Mouse (Mus musculus) heart, embryonic 16.5 days (tissue): ENCODE results near the gene Hoxa3. TPM values are rescaled to one million over a fixed set of nuclear protein-coding genes. Genes with fewer than 3 reads are reported as not detected.

Experiments
- ATAC-seq: fragments of 200-750 bp; cut with Nextera tagmentation; replicated peaks from 2 replicates; pipeline ENCODE4 v1.8.0; 2017; ENCODE audit warnings: moderate number of reproducible peaks; ENCODE audit not compliant: insufficient read depth, low FRiP score; ENCODE audit errors: extremely low read depth
- H3K27ac ChIP-seq: fragments of 300-500 bp; sonication (generic); 2 replicates; pipeline ENCODE4 v1.5.1; 2014; ENCODE audit warnings: mild to moderate bottlenecking, low read length, control low read depth, moderate library complexity
- H3K27me3 ChIP-seq: fragments of 300-500 bp; sonication (generic); 2 replicates; pipeline ENCODE4 v1.6.1; 2014; ENCODE audit warnings: low read length, mixed read lengths; ENCODE audit not compliant: control insufficient read depth, insufficient read depth
- H3K36me3 ChIP-seq: fragments of 300-500 bp; sonication (generic); 2 replicates; pipeline ENCODE4 v1.6.1; 2014; ENCODE audit not compliant: control insufficient read depth, insufficient read depth
- H3K4me1 ChIP-seq: fragments of 300-500 bp; sonication (generic); 2 replicates; pipeline ENCODE4 v1.6.1; 2014; ENCODE audit warnings: low read length, mixed read lengths; ENCODE audit not compliant: control insufficient read depth, insufficient read depth
- H3K4me2 ChIP-seq: fragments of 300-500 bp; sonication (generic); 2 replicates; pipeline ENCODE4 v1.6.1; 2014; ENCODE audit warnings: low read depth, mild to moderate bottlenecking, control low read depth, low read length
- H3K4me3 ChIP-seq: fragments of 300-500 bp; sonication (generic); 2 replicates; pipeline ENCODE4 v1.5.1; 2014; ENCODE audit warnings: mild to moderate bottlenecking, control low read depth, low read length
- H3K9ac ChIP-seq: fragments of 300-500 bp; sonication (generic); 2 replicates; pipeline ENCODE4 v1.6.1; 2014; ENCODE audit warnings: low read length, control low read depth
- H3K9me3 ChIP-seq: fragments of 300-500 bp; sonication (generic); replicated peaks from 2 replicates; pipeline ENCODE4 v1.6.1; 2016; ENCODE audit warnings: low read length; ENCODE audit not compliant: control insufficient read depth
- WGBS: fragments of 180-500 bp; shearing (Covaris S2); extraction: QIAGEN DNeasy Blood & Tissue Kit; methylation state at CpG from one replicate; pipeline ENCODE4 v1.1.7; 2014; 5-methylcytosine and 5-hydroxymethylcytosine counted together
- polyA plus RNA-seq: library from polyadenylated mRNA; unstranded; fragments of >200 nt; fragmentation: Nextera tagmentation; extraction: Ambion mirVana; gene quantifications from 2 replicates; pipeline ENCODE4 v1.2.1, GENCODE M21; 2015

The Hoxa3 gene
- polyA plus RNA-seq, 1 experiment from 2014 or later: 0.89 TPM

DNA sequence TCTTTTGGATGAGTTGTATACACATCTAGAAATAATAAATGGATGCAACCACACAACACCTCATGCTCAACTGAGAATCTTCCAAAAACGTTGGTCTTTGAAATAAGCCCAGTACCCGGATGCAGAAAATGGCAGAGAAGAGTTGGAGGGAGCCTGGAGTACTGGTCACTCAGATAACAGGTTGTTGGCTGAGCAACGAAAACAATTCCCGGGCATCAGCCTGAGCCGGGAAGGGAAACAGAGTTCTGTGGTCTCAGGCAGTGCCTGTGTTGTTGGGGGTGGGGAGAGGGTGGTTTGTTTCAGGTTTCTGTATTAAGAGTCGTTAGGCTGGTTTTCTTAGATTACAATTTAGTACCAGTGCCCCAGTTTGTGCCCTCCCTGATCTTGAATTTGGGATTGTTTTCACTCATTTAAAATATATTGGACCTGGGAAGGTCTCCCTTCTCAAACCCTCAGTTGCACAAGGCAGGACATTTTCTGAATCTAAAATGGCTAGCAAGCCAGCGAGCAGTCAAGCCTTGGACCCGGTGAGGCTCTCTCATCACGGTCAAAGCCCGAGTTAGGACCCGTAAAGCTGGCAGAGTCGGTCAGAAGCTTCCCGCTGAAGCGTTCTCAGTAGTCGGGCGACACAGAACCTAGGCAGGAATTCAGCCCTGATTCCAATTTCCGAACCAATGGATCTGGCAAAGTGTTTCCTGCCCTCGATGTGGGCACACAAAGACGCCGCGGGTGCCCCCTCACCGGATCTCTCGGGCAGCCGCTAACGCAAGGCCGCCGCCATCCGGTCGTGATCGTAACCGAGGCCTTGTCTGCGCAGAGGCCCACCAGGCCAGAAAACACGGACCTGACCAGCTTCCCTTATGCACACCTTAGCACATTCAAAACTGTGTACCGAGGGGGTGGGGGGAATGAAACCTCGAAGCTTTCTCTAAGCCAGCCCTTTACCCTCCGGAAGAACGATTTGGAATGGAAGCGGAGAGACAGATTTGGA is 15.6 kb upstream of the Hoxa3 start:
- peaks cover 83% of the 10 kb centered on the region for H3K27me3 ChIP-seq
- no peaks in the 10 kb centered on the region for H3K36me3 ChIP-seq
- no peaks in the 10 kb centered on the region for H3K9me3 ChIP-seq
- no peak overlapping the region for H3K27ac ChIP-seq
- no peaks in the 10 kb centered on the region for H3K4me1 ChIP-seq
- no peak overlapping the region for H3K9ac ChIP-seq
- H3K4me2 ChIP-seq: no peak overlapping the region
- no peak overlapping the region for H3K4me3 ChIP-seq
- 2% methylated on average over 38 of the region's 38 CpGs for WGBS
- no peak for ATAC-seq

- ATAC-seq: no peak
- Histone ChIP-seq H3K9me3 (no peaks in the 10 kb centered on the region), H3K36me3 (no peaks in the 10 kb centered on the region), H3K4me2 (no peak overlapping the region), H3K9ac (no peak overlapping the region), H3K4me1 (no peaks in the 10 kb centered on the region), H3K27ac (no peak overlapping the region), H3K27me3 (peaks cover 86% of the 10 kb centered on the region), H3K4me3 (no peak overlapping the region)
- WGBS: 9% methylated on average over 11 of the region's 11 CpGs
Measured at GRCm38 (mm10) chr6:52227470-52228222, 14.5 kb upstream of the Hoxa3 start.

DNA sequence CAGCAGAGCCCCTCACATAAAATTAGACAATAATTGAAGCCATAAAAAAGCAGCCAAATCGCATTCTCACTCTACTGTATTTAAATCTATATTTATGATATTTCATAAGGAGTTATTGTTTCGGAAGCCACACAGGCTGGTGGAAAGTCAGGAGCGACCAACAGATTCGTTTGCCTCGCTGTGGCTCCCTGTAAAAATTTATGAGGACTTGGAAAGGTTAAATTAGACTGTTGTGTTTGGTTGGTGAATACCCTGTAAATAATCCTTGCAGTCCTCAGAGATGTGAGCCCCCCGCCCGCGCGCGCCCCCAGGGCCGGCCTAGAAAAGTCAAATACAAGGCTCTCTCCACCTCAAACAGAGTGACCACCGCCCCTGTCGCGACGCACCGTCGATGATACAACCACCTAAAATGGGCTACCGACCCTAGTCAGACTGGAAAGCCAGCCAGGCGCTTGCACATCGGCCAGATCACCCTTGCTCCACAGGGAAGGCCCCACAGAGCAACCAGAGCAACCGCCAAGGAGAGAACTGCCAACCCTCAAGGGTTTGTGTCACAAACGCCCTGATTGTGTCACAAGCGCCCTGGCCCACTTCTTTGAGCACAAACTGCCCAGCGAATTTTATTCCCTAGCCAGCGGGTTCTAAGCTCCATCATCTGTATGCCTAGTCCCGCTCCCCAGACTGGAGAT is 13.6 kb upstream of the Hoxa3 start:
- H3K4me3 ChIP-seq: no peak overlapping the region

DNA sequence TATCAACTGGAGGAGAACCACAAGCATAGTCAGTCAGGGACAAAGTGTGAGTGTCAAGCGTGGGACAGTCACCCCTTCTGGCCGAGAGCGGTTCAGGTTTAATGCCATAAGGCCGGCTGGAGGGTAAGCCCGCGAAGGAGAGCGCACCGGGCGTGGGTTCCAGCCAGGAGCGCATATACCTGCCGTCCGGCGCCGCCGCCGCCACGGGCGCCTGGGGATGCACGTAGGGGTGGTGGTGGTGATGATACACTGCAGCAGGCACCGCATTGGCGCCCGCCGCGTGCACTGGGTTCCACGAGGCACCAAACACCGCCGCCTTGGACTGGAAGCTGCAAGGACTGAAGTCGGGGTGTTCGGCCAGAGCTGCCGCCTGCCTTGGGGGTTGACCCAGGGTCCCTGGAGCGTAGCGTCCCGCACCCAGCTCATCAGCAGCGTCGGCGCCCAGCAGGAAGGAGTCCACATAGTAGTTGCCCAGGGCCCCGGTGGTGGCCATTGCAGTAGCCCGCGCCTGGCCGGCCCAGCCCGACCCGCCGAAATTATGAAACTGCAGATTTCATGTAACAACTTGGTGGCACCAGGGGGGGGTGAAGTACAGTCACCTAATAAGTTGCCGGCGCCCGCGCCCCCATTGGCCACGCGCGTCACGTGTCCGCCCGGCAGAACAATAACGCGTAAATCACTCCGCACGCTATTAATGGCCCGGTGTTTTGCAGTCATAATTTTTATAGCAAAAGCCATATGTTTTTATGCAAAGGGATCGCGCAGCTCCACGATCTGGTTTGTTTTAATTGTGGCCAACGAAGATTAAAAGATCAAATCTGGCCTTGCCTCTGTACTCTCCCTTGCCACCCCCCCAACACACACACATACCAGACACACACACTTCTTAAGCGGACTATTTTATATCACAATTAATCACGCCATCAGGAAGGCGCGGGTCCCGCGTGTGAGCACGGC is 12.8 kb upstream of the Hoxa3 start:
- Histone ChIP-seq H3K27ac (no peak overlapping the region), H3K9ac (no peak overlapping the region), H3K9me3 (no peaks in the 10 kb centered on the region), H3K27me3 (peaks cover 91% of the 10 kb centered on the region), H3K36me3 (no peaks in the 10 kb centered on the region), H3K4me3 (no peak overlapping the region), H3K4me2 (no peak overlapping the region), H3K4me1 (peaks cover 3% of the 10 kb centered on the region)
- 2% methylated on average over 69 of the region's 69 CpGs for WGBS
- no peak for ATAC-seq

More for the DNA sequence above, 13.6 kb upstream of the Hoxa3 start:
- Histone ChIP-seq H3K9me3 (no peaks in the 10 kb centered on the region), H3K4me2 (no peak overlapping the region), H3K36me3 (no peaks in the 10 kb centered on the region), H3K27me3 (peaks cover 88% of the 10 kb centered on the region), H3K9ac (no peak overlapping the region), H3K27ac (no peak overlapping the region), H3K4me1 (no peaks in the 10 kb centered on the region; the same call in 1 of the 2 replicates)
- WGBS: 6% methylated on average over 26 of the region's 26 CpGs
- ATAC-seq: no peak

DNA sequence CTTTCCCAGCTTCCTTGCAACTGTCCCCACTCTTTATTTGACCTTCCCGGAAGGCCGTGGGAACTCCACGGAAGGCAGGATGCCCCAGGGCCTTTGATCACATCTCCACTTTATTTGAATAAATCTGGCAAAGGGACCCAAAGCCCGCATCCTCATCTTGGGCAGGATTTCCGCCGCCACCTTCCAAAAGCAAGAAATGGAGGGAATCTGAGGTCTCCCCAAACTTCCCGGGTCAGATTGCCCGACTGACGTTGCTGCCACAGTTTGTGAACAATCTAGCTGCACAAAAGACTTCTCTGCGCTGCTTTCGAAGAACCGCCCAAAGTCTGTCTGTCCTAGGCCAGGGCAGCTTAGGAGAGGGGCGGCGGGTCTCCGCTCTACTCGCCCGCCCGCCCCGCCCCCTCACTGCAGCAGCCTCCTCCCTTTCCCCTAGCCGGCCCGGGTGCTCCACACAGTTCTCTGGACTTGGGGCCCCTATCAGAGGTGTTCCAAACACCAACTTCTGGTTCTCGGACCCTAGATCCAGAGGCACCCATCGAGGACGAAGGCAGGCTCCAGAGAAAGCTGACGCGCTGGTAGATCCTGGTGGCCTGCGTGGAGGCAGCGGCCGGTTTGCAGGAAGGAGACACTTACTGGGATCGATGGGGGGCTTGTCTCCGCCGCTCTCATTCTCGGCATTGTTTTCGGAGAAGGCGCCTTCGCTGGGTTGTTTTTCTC is 11.9 kb upstream of the Hoxa3 start:
- Histone ChIP-seq H3K36me3 (no peaks in the 10 kb centered on the region), H3K4me2 (no peak overlapping the region), H3K27me3 (peaks cover 93% of the 10 kb centered on the region), H3K4me1 (peaks cover 3% of the 10 kb centered on the region), H3K4me3 (no peak overlapping the region), H3K9me3 (no peaks in the 10 kb centered on the region), H3K27ac (no peak overlapping the region), H3K9ac (no peak overlapping the region)
- WGBS: 2% methylated on average over 36 of the region's 36 CpGs
- ATAC-seq: no peak

DNA sequence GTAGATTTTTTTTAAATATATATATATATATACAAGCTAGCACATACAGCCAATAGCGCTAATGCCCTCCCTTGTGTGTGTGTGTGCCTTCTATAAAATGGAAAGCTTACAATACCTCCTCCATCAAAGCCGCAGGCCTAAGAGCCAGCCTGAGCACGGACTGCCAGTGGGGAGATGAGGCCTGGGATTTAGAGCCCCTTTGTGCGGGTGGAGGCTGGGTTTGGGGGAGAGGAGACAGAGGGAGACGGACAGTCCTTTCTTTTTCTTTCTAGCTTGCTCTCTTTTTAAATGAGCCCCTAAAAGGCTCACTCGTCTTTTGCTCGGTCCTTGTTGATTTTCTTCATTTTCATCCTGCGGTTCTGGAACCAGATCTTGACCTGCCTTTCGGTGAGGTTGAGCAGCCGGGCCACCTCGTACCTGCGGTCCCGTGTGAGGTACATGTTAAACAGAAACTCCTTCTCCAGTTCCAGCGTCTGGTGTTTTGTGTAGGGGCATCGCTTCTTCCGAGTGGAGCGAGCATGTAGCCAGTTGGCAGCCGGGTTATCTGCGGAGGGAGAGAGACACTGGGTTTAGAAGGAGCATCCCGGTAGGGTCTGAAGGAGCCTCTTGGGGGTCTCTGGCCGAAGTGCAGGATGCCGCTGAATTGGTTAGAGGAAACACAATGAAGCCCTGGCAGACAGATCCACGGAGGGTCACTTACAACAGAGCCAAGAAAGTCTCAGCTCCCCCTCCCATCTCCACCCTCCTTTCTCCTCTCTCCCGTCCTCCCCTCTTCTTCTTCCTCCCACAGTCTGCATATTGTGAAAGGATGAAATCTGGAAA is 11.0 kb upstream of the Hoxa3 start:
- no peak overlapping the region for H3K4me2 ChIP-seq
- peaks cover 93% of the 10 kb centered on the region for H3K27me3 ChIP-seq
- no peak for ATAC-seq
- 6% methylated on average over 24 of the region's 24 CpGs for WGBS
- H3K4me3 ChIP-seq: no peak overlapping the region
- no peaks in the 10 kb centered on the region for H3K36me3 ChIP-seq
- no peak overlapping the region for H3K9ac ChIP-seq
- no peak overlapping the region for H3K27ac ChIP-seq
- peaks cover 3% of the 10 kb centered on the region for H3K4me1 ChIP-seq
- no peaks in the 10 kb centered on the region for H3K9me3 ChIP-seq

DNA sequence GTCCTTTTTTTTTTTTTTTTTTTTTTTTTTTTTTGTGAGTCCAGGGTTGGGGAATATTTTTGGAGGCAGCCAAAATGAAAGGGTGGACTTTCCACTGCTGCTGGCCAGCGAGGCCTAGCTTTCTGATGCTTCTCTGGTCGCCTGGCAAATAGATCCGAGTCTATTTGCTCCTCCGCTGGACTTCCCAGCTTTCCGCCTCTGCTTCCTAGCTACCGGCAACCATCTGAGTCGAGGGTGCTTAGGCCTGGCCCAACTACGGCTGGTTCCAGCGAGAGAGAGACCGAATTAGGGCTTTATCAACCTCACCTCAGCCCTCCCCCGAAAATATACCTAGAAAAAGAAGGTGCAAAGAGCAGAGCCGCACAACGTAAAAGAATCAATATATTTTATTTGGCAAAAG is 9.6 kb upstream of the Hoxa3 start:
- Histone ChIP-seq H3K4me3 (no peak overlapping the region), H3K4me2 (no peak overlapping the region), H3K27me3 (peaks cover 96% of the 10 kb centered on the region), H3K36me3 (no peaks in the 10 kb centered on the region), H3K9me3 (no peaks in the 10 kb centered on the region), H3K4me1 (peaks cover 3% of the 10 kb centered on the region), H3K27ac (no peak overlapping the region), H3K9ac (no peak overlapping the region)
- WGBS: 26% methylated on average over 13 of the region's 13 CpGs
- ATAC-seq: no peak
